Mouse (Mus musculus) neural tube, embryonic 10.5 days (tissue): Measurements from ENCODE around the gene Fat3.
A peak's percentile ranks its signal among the peaks of the same experiment; 100 is the strongest.

Experiments
- DNase-seq: peaks from one replicate; pipeline ENCODE4 v3.0.0-alpha.2; 2017; ENCODE audit warnings: low spot score; ENCODE audit errors: extremely low spot score

Fat3 gene

DNA sequence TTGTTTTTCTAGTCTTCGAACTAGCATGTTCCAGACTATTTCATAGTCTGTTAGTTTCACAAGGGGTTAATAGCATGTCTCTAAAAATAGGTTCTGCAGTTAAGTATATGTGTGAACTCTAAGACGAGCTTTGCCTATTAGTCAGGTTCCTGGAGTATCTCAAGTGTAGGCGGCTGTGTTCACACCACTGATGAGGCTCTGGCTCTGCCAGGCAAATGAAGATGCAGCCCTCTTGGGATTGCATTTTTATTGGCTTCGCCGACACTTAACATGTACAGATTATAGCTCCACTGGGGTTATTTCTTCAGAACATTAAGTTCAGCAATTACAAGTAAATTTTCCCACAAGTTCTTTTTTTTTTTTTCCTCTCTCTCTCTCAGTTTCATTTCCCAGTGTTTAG lies 614.3 kb downstream of the Fat3 start:
- DNase-seq, result no peak

DNA sequence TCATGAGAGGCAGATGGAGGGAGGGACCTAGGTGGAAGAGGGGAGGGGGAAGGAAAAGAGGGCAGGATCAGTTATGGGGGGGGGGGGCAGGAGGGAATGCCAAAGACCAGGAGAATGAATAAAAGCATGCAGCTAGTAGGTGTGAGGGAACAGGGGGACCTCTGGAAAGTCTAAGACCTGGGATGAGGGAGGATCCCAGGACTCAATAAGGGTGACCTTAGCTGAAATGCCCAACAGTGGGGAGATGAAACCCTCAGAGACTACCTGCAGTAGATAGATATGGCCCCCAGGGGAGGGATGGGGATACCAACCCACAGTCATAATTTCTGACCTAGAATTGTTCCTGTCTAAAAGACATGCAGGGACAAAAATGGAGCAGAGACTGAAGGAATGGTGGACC lies 620.3 kb downstream of the Fat3 start:
- no peak for DNase-seq

DNA sequence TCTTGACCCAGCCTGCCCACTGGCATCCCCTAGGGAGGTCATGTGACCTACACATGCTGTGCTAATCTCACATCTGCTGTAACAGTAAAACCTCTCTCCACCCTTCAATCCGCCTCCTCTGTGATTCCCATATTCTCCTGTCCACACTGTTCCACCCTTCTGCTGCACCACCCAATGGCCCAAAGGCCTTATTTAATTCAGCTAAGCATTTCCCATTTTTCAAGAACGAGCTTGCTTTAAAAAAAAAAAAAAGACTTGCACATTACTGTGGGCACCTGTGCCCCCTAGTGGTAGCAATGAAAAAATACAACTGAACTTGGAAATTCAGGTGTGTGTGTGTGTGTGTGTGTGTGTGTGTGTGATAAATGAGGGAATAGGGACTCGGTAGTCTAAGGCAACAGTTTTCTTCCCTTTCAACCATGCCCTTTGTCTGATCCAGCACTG lies 620.9 kb downstream of the Fat3 start:
- DNase-seq, result peak; percentile 38

DNA sequence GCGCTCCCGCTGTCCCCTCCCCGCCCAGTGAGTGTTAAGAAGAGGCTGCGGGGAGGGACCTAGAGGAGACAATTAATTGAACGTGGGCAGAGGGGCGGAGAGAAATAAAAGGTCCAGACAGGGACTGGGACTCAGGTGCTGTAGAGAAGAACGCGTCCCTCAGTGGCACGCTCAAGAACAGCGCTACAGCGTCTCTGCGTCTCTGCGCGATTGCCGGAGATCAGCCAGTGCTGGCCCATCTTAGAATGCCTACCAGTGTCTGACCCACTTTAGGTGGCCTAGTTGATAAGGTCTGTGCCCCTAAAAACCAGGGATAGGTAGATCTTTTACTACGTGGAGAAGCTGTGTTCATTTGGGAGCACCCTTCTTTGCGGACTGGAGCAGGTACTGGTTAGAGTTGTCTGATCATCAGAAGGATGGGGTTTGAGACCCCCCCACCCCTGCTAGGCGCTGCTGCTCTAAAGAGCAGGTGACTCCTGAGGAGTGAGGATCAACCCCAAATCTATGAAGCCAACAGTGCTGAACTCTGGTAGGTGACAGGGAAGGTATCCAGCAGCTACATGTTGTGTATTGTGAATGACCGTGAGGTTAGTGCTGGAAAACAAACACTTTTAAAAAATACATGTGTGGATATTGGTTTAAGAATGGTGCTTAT lies 626.5 kb downstream of the Fat3 start, which contains the start of gene Mtnr1b:
TSS of gene Mtnr1b (minus strand) at position 51 of the 655 bp plus-strand sequence.
- no peak for DNase-seq

DNA sequence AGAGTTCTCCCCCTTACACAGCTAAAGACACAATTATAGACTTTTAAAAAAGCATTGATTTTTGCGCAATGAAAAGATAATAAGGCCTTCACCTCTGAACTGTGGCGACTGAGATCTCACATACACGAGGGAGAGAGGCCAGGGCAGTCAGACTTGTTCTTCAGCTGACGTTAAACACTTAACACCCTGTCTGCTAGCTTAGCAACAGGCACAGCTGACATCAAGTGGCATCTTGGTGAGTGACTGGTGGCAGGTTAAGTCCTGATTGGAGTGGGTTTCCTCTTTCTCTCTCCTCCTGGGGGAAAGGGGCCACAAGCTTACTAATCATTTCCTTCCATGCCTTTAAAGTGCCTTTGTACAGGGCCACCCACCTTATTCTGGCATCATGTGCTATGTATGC lies 631.1 kb downstream of the Fat3 start:
- DNase-seq, result no peak

DNA sequence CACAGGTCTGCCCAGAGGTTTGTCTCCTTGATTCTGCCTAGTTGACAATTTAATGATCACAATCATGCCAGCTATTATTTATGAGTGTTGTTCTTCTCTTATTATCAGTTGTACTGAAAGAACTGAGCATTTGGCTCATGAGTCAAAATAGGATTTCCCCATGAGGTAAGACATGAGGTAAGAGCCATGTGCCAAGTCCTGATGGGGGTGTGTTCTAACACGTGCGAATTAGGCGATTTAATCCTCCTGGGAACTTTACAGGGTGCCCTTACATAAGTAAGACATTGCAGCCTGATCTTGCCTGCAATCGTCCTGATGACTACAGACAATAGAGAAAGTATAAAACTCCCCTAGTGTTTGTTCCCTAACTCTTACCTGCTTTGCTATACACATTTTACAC lies 631.6 kb downstream of the Fat3 start:
- no peak for DNase-seq

DNA sequence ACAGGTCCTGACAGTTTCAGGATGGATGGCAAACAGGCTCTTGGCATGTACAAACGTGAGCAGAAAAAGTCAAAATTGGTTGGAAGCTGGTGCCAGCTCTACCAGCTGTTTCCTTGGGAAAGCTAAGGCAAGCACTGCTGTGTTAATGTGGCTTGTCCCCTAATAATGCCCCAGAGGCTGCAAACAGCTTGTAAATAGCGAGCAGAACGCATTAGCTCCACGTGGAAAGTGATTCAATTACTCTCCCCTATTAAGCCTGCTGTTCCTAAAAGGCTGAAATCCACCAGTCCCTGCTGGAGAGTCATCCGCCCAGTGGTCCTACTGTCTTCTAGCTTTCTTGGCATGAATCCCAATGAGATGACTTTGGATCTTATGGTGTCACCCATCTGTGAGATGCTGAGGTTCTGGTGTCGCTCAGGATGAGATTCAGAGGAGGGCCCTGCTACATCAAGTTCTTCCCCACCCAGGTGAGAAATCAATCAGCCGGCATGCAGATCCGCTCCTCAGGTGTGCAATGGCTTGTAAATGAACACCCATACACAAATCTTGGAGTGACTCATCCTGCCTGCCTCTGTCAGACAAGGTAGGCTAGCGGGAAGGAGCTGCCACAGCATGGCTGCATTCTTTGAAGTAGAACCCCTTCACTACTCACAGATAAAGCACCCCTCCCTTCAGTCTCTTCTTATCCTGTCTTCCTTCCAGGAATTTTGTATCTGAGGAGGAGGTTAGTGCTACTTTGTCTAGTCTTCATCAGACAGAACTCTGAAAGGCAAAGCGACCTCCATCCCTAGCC lies 634.6 kb downstream of the Fat3 start:
- DNase-seq, result no peak

DNA sequence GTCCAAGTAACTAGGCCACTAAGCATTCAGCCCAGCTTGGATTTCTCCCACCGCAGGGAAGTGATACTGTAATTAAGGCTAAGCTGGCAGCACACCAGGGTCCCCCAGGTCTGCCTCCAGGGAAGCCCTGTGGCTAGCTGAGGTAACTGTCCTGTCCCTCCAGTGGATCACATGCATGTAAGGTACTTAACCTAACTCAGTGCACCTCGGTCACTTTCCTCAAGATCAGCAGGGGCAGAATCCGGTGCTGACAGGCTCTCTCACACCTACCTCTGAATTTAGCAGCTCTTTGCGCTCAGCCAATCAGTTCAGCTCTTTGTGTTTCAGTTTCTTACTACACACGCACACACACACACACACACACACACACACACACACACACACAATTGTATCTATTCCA lies 639.7 kb downstream of the Fat3 start:
- no peak for DNase-seq
